Mouse (Mus musculus) heart, postnatal 0 days (tissue): ENCODE data around the gene Stat3.

Experiments
- CTCF ChIP-seq: IDR thresholded peaks from 2 replicates; pipeline ENCODE4 v1.5.1; 2016; ENCODE audit warnings: antibody characterized with exemption, control low read depth, low read depth
- EP300 ChIP-seq: IDR thresholded peaks from 2 replicates; pipeline ENCODE4 v1.6.1; 2016; ENCODE audit warnings: antibody characterized with exemption, low read depth

DNA sequence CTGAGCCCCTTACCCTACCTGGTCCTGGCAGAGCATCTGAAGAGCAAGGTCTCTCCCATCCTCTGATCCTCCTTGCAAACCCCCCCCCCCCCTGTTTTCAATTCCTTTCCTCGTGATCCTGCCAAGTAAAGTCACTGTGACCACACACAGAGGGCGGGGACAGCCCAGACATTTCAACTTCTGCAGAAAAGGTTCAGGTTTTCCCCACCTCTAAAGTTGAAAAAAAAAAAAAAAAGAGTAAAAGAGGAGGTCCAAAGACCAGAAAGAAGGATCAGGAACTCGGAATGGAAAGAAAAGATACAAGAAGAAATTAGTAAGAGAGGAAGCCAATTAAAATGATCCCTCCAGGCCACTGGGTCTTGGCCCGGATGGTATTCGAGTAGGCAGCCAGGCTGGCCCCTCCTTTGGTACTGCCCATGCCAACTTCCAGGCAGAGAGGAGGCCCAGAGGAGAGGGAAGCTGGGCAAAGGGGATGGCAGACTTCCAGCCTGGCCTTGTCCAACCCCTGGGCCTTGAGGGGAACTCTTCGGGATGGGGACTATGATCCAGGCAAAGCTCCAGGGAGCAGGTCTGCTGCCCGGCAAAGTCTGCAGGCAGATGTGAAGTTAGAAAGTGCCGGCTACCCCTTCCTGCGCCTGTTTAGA lies 80.3 kb downstream of the Stat3 start, which contains the start of gene Stat5a:
- TF ChIP-seq CTCF (no peak), EP300 (no peak)
